Mouse (Mus musculus) layer of hippocampus, adult 9-11 months (tissue): ENCODE results near the gene Vps29.
"Not testable (repeated sequence)": the region's sequence is repeated elsewhere in the genome, so short reads cannot be mapped to it uniquely, and the experiment has no call there.

Experiments used
- DNase-seq: peaks from one replicate; pipeline ENCODE4 v3.0.0; 2022

Vps29 gene

DNA sequence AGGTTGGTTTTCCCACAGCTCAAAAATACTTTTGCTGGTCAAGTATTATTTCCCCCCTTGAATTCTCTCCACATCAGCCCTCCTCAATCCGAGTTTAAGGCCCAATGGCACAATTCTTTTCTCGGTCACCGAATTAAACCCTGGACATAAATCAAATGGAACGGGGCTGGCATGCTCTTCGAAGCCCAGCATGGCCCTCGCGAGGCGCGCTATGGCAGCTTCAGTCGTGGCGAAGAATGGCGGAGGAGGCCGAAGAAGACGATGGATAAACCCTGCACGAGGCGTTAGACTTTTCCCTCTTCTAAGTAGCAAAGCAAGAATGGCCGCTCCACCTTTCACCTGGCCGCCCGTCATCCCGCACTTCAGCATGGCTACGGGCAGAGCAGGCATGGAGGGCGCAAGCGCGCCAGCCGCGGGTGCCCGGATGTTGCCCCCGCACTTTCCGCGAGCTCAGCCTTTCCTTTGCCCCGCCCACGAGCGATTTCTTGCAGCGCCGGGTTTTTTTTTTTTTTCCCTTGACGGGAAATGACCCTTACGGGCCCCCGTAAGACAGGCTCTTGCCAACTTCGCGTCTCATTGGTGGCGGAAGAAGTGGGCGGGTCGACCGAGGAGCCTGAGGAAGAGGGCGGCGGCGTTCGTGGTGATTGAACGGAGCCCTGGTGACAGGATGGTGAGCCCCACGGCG, at the start of gene Vps29, which contains the start of gene Rad9b:
Vps29 (plus strand) TSS at position 563 of the 685 bp plus-strand sequence.
Rad9b (minus strand) TSS at position 427 of the 685 bp plus-strand sequence.
- peak; percentile 98 for DNase-seq

DNA sequence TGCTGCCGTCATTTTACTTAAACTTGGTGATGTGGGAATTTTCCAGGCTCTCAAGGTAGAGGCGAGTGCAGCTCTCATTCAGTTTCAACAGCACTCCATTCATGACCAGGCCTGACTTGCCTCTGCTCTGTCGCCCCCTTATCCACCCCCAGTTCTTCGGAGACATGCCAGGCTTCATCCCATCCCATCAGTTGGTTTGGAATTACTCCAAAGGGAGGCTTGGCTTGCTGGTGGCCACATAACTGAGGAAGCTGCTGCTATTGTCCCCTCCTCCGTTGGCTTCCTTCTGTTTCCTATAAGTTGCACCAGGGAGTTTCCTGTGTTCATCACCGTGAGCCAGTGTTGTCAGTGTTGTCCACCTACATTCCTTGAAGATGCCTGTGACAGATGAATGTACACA, 49.6 kb upstream of the Vps29 start:
- DNase-seq = no peak

DNA sequence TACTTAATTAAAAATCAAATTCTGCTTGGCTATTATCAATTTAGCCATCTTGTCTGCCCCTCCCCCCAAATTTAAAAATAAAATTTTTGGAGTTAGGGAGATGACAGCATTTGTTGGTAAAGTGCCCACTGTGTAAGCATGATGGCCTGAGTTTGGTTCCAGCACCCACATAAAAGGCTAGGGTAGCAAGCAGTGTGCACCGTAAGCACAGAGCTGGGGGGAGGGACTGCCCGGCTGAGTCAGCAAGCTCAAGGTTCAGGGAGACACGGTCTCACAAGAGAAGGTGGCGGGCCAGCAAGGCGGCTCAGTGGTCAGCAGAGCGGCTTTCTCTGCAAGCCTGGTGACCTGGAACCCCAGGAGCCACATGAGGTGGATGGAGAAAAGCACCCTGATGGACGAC, 48.7 kb upstream of the Vps29 start:
- no peak for DNase-seq

DNA sequence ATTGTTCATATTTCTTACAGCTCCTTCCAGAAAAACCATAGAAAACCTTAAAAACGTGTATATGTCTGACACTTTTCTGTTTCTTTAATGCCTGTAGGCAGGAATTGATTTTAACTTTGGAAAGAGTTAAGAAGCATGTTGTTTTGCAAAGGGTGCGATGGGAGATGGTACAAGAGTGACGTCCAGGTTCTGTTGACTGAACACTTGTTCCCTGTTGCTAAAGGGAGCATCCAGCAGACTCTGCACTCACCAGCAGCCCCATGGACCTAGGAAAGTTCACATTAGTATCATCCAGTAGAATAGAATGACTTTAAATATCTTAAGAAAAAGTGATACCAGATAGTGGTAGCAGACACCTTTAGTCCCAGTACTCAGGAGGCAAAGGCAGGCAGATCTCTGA, 47.6 kb upstream of the Vps29 start:
- no peak for DNase-seq

DNA sequence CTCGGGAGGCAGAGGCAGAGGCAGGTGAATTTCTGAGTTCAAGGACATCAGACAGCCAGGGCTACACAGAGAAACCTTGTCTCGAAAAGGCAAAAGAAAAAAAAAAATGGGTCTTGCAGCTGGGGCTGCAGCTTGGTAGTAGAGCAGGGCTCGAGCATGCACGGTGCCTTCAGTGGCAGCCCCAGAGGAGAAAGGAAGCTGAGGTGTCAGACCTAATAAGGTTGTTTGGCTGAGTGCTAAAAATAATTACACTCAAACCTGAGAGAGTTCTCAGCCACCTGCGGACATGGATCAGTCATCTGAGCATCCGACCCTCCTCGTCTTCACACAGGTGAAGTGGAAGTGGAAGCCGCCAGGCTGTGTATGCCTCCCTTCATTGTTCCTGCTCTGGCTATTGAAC, 43.5 kb upstream of the Vps29 start:
- no peak for DNase-seq

DNA sequence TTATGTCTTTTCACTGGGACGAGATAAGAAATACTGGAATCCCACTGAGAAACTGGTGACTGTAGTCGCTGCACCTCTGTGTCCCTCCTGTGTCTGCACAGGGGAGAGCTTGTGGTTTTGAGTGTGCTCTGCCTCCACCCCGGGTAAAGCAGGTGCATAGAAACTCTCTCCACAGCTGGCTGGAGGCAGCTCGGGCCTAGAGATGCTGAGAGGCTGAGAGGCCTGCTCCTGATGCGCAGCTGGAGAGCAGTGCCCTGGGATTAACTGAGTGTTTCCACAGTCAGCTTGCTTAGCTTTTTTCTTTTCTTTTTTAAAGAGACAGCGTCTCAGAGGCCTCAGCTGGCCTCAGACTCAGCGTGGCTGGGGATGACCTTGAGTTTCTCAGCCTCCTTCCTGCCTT, 42.5 kb upstream of the Vps29 start:
- DNase-seq = no peak

DNA sequence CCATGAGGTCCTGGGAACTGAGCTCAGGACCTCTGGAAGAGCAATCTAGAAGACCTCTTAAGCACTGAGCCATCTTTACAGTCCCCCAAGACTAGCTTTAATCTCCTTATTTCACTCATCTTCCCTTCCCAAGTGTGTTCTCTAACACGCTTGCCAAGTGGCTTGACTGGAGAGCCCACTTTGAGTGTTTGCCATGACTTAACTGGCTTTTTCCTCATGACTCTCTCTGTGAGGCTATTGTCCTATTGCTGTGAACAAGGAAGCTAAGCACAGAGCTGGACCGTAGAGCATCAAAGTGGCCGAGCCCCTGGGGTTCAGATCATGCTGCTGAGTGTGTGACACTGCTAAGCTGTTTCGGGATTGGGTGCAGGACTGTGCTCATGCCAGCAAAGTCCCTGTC, 41.8 kb upstream of the Vps29 start:
- no peak for DNase-seq

DNA sequence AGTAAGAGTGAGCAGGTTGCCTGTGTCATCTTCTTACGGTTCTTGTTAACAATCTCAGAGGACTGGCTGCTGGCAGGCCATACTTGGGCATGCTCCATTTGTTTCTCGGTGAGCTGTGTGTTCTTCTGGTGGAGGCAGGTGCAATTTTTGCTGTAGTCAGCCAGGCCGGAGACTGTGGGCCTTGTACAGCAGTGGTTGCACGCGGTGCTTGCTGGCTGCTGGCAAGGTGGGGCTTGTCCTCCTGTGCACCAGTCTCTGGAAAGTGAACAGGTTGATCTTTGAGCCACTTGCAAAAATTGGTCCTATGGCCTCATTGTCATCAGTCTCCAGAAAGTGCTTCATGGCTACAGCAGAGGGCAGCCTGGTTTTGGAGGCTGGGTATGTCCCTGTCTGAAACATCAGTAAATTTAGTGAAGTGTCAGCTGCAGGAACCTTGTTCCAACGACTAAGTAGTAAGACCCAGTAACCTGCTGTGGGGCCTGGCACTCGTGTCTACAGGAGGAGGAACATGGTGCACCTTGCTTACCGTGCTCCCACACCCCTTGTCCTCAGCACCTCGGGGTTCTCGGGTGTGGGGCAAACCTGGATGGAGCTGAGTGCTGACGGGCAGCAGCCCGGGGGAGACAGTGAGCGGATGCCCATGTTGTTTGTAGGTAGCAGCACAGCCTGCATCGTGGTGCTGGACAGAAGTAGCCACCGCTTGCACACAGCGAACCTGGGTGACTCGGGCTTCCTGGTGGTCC, 41.1 kb upstream of the Vps29 start:
- DNase-seq = no peak

DNA sequence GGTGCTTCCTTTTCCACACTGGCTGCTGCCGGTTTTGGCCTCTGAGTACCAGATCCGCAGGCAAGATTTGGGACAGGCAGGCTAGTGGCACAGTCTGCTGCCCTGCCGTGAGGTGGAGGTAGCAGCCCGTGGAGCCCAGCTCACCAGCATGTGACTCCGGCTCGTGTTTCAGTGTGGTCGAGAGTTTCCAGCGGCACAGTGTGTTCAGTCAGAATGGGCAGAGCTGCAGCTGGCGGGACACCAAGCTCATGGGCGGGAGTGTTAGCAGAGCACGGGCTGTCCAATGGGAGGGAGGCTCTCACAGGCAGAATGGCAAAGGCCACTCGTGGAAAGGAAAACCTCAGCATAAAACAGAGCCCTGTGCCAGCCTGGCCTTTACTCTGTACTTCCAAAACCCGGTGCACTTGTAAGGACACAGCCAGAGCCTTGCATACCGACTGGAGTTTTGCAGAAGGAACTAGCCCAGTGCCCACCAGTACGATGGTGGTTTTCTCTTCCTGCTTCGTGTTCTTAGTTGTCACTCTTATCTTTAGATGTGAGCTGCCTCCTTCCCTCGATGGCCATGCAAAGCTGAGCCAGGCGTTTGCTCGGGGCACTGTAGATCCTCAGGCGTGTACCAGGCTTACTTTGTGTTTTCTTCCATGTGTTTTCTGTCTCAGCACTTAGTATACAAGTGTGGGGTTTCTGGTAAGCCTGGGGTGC, 39.1 kb upstream of the Vps29 start:
- DNase-seq = peak; percentile 95

DNA sequence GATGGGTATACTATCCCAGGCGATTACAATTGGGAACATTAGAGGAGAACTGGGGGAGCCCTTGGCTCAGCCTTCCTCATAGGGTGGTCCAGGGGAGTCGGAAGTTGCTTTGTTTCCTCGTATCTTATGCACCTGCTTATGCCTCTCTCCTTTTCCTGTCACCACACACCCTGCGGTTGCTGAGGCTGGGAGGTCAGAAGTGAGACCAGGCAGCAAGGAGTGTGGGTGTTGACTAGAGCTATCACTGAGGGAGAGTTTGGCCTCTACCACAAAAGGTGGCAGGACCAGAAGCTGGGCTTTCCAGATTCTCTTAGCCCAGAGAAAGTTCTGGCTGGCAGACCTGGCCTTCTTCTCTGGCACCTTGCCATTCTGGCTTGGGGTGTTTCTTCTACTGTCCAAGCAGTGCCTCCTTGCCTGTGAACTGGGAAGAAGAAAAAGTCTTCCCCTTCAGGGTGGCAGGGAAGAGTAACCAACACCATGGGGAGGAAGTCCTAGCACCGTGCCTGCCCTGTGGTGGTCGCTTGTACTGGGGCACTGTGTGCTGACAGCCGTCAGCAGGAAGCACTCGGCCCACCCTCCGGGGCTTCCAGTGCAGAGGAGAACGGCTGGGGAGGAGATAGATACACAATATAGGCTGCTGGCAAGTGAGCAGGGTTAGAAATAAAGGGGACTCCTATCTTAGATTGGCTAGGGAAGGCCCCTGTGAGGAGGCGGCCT, 36.7 kb upstream of the Vps29 start:
- DNase-seq = no peak

DNA sequence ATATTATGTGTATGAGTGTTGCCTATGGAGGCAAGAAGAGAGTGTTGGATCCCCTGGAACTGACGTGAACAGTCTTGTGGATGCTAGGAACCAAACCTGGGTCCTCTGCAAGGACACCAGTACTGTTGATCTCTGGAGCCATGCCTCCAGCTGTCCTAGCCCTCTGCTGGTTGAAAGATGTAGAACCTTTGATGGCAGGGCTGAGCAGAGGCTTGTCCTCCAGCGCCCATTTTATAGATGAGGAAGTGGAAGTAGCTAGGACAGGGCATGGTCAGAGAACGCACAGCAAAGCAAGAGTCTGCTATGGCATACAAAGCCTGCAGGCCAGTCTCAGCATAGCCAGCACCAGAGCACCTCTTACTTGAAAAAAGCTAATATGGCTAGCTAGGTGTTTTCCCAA, 36.1 kb upstream of the Vps29 start:
- DNase-seq = no peak

DNA sequence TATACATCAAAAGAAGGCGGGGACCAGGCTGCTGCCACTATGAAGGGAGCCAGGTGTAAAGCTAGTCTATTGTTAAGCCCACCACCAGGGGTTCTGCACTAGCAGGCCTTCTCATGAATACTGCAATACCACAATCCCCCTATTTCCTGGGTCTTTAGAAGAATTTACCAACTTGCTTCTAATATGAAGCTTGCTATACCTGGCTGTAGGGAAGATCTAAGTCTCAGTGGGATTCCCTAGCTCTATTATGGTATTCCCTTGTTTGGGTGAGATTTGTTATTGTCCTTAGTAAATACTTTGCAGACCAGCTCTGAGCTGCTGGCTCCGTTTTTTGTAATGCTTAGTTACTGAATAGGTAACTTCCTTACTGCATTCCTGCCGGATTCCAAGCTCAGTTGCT, 35.2 kb upstream of the Vps29 start:
- DNase-seq = not testable (repeated sequence)

DNA sequence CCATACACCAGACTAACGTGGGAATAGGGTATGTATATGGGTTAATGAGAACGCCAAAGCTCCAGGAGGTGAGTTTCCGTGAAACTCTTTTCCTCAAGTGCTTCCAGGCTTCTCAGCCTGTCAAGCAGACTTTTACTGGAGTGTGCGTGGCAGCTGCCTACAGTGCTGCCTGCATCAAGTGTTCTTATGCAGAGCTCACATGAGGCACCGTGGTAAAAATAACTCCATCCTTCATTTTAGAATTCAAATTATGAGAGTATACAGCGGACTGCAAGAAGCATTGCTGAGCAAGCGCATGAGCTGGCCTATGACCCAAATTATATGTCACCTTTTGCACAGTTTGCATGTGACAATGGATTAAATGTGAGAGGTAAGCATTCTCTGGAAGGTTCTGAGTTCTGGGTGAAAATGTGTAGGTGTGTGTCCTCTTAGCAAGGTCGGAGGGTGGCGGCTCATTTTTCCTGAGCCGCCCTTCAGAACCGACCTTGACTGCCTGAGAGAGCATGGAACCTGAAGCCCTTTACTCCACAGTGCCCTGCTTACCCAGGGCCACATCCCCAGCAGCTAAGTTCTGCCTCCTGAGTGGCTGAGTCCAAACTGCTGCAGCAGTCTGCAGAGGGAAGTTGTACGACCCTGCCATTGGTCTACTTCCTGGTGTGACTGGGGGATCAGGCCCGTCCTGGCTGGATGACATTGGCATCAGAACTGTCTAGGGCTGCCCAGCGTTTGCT, 34.5 kb upstream of the Vps29 start:
- no peak for DNase-seq

DNA sequence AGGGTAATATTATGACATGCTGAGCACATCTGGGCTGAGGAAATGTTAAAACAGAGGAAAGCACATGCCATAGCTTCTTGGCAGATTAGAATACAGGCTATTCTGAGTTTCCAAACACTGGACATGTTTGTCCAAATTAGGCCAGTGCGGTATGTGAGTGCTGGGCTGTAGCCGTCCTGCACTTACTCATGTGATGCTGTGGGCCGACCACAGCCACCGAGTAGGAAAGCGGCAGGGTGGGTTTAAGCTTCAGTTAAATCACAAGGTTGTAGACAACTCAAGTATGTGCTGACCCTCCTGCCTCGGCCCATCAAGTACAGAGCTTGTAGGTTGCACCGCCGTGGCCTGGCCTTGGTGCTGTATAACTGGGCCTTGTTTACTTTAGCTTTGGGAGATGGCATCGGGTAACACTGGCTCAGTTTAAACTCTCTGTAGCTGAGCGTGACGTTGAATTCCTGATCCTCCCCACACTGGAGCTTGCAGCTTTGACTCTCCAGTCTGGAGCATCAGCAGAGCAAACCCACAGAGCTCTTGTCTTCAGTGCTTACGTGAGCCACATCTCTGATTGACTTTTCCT, 33.9 kb upstream of the Vps29 start:
- no peak for DNase-seq

DNA sequence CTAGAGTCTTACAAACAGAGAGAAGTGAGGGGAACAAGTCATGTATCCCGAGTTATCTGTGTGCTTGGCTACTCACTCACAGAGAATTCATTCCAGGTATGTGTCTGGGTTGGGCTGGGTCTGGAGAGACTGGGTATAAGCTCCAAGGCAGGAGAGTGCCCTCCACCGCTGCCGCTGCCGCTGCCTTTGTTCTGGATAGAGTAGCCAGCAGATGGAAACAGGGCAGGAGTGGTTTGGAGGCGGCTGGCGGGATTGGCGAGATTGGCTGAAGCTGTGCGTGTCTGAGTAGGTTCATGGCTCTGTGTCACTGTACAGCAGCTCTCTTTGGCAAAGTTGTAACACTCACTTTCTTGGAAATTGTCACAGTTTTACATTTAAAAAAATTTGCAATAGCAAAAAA, 30.6 kb upstream of the Vps29 start:
- no peak for DNase-seq

DNA sequence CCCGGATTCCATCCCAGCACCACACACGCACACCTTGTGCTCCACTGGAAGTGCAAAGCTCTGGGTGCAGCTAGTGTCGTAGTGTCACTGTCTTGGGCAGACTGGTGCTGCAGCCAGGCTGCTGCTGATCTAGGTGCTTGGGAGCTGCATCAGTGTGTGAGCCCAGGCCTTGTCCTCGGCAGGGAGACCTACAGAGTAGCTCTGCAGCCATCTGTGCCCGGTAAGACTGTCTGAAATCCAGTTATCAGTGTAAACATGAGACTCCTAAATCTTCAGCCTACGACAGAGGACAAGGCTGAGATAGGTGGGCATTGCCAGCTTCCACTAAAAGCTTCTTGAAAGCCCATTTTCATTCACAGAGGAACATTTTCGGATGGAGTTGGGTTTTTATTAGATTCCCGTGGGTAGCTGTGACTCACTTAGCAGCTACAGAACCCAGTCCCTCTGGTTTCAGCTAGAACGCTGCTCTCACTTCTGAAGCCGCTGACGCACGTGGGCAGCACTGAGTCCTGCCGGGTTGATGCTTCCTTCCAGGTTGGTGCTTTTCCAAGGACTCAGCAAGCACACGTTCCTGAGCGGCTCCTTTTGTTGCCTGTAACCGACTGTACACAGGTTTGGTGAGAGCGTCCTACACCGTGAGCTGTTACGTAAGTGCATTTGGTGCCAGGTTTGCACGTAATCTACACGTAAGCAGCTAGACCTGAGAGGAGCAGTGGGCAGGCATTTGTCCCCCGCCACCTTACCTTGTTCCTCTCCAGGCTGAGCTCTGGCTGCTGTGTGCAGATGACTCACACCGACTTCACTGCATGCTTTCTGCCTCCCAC, 29.3 kb upstream of the Vps29 start:
- peak; percentile 90 for DNase-seq

DNA sequence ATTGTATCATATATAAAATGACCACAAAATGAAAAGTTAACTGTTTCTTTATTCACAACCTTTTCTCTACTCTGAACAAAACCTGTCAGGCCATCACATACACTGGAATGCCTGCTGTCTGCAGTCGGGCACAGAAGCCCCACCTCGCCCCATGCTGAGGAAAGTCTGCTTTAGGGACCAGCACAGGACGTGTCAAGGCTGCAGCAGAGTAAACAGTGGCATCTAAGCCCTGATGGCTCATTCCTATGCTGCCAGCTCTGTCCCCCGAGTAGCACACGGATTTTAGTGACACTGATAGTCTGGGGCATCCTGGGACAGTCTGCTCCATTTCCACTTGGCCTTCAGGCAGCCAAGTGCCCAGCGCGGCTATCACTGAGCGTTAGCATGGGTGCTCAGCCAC, 28.7 kb upstream of the Vps29 start:
- DNase-seq = no peak

DNA sequence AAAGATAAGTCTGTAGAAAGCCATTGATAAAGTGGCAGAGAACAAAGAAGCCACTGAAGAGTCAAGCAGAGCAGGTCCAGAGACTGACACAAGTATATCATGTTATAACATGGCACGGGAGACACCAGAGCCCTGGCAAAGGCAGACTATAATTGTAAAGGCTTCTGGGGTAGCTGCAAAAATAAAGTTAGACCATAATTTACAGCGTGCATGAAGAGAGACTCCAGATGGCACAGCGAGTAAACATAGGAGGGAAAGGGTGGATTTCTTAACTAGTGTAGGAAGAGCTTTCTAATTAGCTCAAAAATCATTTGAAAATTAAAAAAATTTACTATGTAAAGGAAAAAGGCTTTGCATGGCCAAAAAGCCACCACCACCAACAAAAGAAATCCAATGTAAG, 26.9 kb upstream of the Vps29 start:
- no peak for DNase-seq

DNA sequence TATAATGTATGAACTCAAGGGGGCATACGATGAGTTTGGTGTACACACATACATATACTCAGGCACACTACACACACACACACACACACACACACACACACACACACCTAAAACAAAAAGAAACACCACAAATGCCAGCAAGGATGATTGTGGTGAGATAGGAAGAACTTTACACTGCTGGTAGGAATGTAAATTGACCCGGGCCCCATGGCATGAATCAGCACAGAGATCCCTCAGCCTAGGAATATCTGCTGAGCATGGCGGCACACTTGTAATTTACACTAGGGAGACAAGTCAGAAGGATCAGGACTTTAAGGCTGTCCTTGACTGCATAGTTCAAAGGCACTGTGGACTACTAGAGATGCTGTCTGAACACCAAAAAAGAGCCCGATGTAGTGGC, 23.9 kb upstream of the Vps29 start:
- DNase-seq = no peak

DNA sequence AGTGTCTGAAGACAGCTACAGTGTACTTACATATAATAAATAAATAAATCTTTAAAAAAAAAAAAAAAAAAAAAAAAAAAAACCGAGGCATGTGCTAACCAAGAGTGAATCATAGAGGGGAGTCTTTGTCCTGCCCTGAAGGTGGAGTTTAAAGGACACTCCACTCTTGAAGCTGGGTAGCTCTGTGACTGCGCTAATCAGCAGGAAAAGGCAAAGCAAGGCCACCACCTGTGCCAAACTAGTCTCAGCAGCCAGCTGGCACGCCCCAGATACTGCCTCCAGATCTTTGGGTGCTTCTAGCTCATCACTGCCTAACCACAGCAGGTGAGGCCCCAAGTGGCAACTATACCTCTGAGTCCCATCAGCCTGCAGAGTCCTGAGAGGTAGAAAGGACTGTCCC, 19.5 kb upstream of the Vps29 start:
- no peak for DNase-seq

DNA sequence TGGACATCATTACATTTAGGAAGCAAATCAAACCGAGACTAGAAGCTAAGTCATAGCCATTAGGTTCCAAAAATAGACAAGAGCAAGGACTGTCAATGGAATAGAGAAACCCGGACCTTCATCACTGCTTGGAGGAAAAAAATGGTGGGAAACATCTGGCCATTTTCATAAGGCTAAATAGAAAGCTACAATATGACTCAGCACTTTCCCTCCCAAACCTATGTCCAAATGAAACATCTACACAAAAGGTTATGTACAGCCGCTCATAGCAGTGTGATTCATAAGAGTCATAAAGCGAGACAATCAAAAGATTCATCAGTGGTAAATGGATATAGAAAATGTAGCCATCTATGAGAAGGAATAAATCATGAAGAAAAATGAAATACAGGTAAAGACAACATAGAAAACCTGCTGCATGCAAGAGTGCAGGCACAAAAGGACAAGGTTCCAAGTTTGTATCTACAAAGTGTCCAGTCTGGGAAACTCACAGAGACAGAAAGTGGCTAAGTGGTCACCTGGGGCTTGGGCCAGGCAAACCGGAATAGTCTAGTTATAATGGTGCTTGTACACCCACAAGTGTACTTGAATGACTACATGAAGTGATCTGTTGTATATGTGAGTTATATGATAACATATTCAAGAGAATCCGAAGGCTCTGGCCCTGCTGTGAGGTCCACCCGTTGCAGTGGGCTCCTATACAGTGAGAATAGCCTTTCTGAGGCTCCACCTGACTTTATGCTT, 17.4 kb upstream of the Vps29 start:
- DNase-seq = no peak
